In genomic region chr6:81987580-81987979, GRCm38 (mm10) we compare ENCODE assay signal across 8 mouse cellular contexts. TPM values are rescaled to one million over a fixed set of nuclear protein-coding genes. Genes with fewer than 3 reads are reported as not detected.
DNase-seq lines count a peak whose midpoint lies in the region; ATAC-seq and TF ChIP-seq lines count a peak whose summit lies in the region.

No protein-coding gene starts in this region.

- peak in 1 of 2 experiments; percentile 51 for DNase-seq in left cerebral cortex, adult 2 months (ENCODE audit: extremely low spot score in 1 of 2, low spot score in 2 of 2)
- no peak for DNase-seq in left cerebral cortex, postnatal 4 days
- DNase-seq in adrenal gland, postnatal 14 days: peak; percentile 70
- peak; percentile 92 for DNase-seq in kidney, adult 2 months
- peak; percentile 29 to 33 for DNase-seq in left cerebral cortex, postnatal 36 days (ENCODE audit: low spot score in 2 of 2)
- no peak for DNase-seq in embryo, embryonic 9.5 days (ENCODE audit: extremely low spot score)
- DNase-seq in natural killer cell, adult 2 months (ENCODE audit: low spot score in 2 of 2): no peak

- H3K27ac ChIP-seq in left cerebral cortex, adult 2 months: peak overlapping the region; percentile 59
- H3K27ac ChIP-seq in kidney, adult 2 months (ENCODE audit: insufficient read depth, low read depth, low read length): peak overlapping the region; percentile 85
- no peak overlapping the region for H3K27ac ChIP-seq in forebrain, embryonic 13.5 days

- no peak for ATAC-seq in forebrain, embryonic 13.5 days

- H3K36me3 ChIP-seq in kidney, adult 2 months (ENCODE audit: control insufficient read depth, insufficient read depth, low read length): no peaks in the 10 kb centered on the region
- no peaks in the 10 kb centered on the region for H3K36me3 ChIP-seq in forebrain, embryonic 13.5 days (ENCODE audit: poor library complexity, severe bottlenecking)

- intact Hi-C loops in left cerebral cortex, adult 2 months (cut with DNase I): loop anchor here (1.0 to 10.0 kb wide), 3 partner anchors 55 to 977 kb away; no protein-coding TSS in a partner anchor
- intact Hi-C loops in left cerebral cortex, postnatal 4 days (cut with DNase I): loop anchor here (5.0 to 10.0 kb wide), 2 partner anchors 55 to 387 kb away; partner anchors contain the start of gene Eva1a
- intact Hi-C loops in left cerebral cortex, postnatal 36 days (cut with DNase I): loop anchor here (1.0 to 2.0 kb wide), 2 partner anchors 53 to 132 kb away; partner anchors contain the start of gene Eva1a

- peaks cover 34% of the 10 kb centered on the region for H3K4me1 ChIP-seq in kidney, adult 2 months (ENCODE audit: control insufficient read depth, insufficient read depth, low read length)
- H3K4me1 ChIP-seq in forebrain, embryonic 13.5 days: peaks cover 12% of the 10 kb centered on the region

- H3K9ac ChIP-seq in forebrain, embryonic 13.5 days: no peak overlapping the region

- no peak overlapping the region for H3K4me3 ChIP-seq in left cerebral cortex, adult 2 months
- H3K4me3 ChIP-seq in kidney, adult 2 months (ENCODE audit: insufficient read depth, low read depth, low read length): no peak overlapping the region
- no peak overlapping the region for H3K4me3 ChIP-seq in forebrain, embryonic 13.5 days

- no peaks in the 10 kb centered on the region for H3K27me3 ChIP-seq in kidney, adult 2 months (replicated peaks; ENCODE audit: control insufficient read depth, insufficient read depth, low read length)
- H3K27me3 ChIP-seq in forebrain, embryonic 13.5 days: no peaks in the 10 kb centered on the region

- TF ChIP-seq POLR2A in kidney, adult 2 months (IDR thresholded peaks at IDR 0.05; ENCODE audit: low read depth, low read length): no peak

- no peaks in the 10 kb centered on the region for H3K9me3 ChIP-seq in forebrain, embryonic 13.5 days (replicated peaks)

- H3K4me2 ChIP-seq in forebrain, embryonic 13.5 days: no peak overlapping the region

- no peak for TF ChIP-seq CTCF in left cerebral cortex, adult 2 months (IDR thresholded peaks at IDR 0.05)
- TF ChIP-seq CTCF in kidney, adult 2 months (conservative IDR thresholded peaks at IDR 0.05; ENCODE audit: insufficient read depth, insufficient read length, low read depth, low read length): no peak

- 33% methylated on average over 3 of the region's 3 CpGs for WGBS in kidney, adult 2 months
- WGBS in forebrain, embryonic 13.5 days: 54% methylated on average over 3 of the region's 3 CpGs

RNA-seq across cellular contexts. Expression of gene Mrpl19, which starts 21.8 kb away (rescaled TPM):
- 10 to 100 TPM; 30.4 to 35.0 TPM for total RNA-seq in left cerebral cortex, adult 2 months (2021)
- total RNA-seq in left cerebral cortex, postnatal 4 days (2021): 10 to 100 TPM; 38.0 to 38.6 TPM
- 35.9 and 51.0 TPM in 2 replicates for total RNA-seq in adrenal gland, postnatal 14 days (2021)
- polyA plus RNA-seq in kidney, adult 2 months (2012; rRNA removed): 4.2 and 4.6 TPM in 2 replicates
- total RNA-seq in left cerebral cortex, postnatal 36 days (2021): 10 to 100 TPM; 31.4 to 43.3 TPM
- 50.1 and 52.2 TPM in 2 replicates for polyA plus RNA-seq in forebrain, embryonic 13.5 days (2015; fragmentation: Nextera tagmentation; extraction: Ambion mirVana)

RNA-seq across cellular contexts. Expression of gene Eva1a, which starts 53.3 kb away (rescaled TPM):
- total RNA-seq in left cerebral cortex, adult 2 months (2021): 10 to 100 TPM; 13.0 to 13.8 TPM
- total RNA-seq in left cerebral cortex, postnatal 4 days (2021): 1 to 10 TPM; 2.3 to 2.9 TPM
- 3.1 and 6.9 TPM in 2 replicates for total RNA-seq in adrenal gland, postnatal 14 days (2021)
- polyA plus RNA-seq in kidney, adult 2 months (2012; rRNA removed): 34.3 and 39.2 TPM in 2 replicates
- total RNA-seq in left cerebral cortex, postnatal 36 days (2021): 10 to 100 TPM; 11.3 to 15.2 TPM
- 1.2 and 1.9 TPM in 2 replicates for polyA plus RNA-seq in forebrain, embryonic 13.5 days (2015; fragmentation: Nextera tagmentation; extraction: Ambion mirVana)

Comparison
In these comparisons a context has a peak if more than half of its experiments do, and no peak if none do; other contexts are left out.
1. DNase-seq: peak in adrenal gland, postnatal 14 days (single experiment), kidney, adult 2 months (single experiment) and left cerebral cortex, postnatal 36 days (2 of 2); none in left cerebral cortex, postnatal 4 days (single experiment), embryo, embryonic 9.5 days (single experiment) and natural killer cell, adult 2 months (0 of 2).